8 mouse cellular contexts compared by ENCODE assay signal in the genomic region with DNA sequence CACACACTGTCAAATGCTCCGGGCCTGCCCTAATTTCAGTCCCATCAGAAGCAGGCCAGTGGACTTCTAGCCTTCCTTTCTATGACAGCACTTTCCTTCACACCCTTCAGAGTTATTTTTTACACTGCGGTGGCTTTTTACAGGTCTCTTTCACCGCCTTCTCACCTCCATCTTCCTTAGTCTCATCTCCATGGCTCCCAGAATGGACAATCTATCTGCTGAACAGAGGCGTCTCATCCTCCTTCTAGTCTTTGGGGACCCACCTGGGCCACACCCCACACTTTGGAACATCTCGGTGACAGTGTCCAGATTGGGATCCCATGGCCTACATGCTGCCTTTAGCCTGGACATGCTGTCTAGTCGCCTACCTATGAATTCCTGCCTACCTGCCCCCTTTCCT. TPM values are rescaled to one million over a fixed set of nuclear protein-coding genes. Genes with fewer than 3 reads are reported as not detected.
A peak's percentile ranks its signal among the peaks of the same experiment; 100 is the strongest.
DNase-seq lines count a peak whose midpoint lies in the region; ATAC-seq and TF ChIP-seq lines count a peak whose summit lies in the region.

No protein-coding gene starts in this region.

- H3K4me2 ChIP-seq in hindbrain, embryonic 11.5 days (replicated peaks; ENCODE audit: low read depth, low read length) = no peak overlapping the region
- H3K4me2 ChIP-seq in hindbrain, embryonic 13.5 days = peak overlapping the region; percentile 45
- H3K4me2 ChIP-seq in midbrain, embryonic 12.5 days (replicated peaks) = peak overlapping the region; percentile 34; the same call in 1 of the 2 replicates

- H3K27ac ChIP-seq in hindbrain, embryonic 10.5 days = no peak overlapping the region
- no peak overlapping the region for H3K27ac ChIP-seq in hindbrain, embryonic 11.5 days (ENCODE audit: low read depth, low read length)
- peak overlapping the region; percentile 80 for H3K27ac ChIP-seq in bone marrow, adult 2 months (ENCODE audit: control insufficient read depth, insufficient read depth, low read depth, low read length, poor library complexity)
- no peak overlapping the region for H3K27ac ChIP-seq in hindbrain, embryonic 13.5 days
- no peak overlapping the region for H3K27ac ChIP-seq in midbrain, embryonic 12.5 days (replicated peaks)

- H3K27me3 ChIP-seq in hindbrain, embryonic 10.5 days (ENCODE audit: insufficient read depth, poor library complexity, severe bottlenecking) = peaks cover 12% of the 10 kb centered on the region
- no peaks in the 10 kb centered on the region for H3K27me3 ChIP-seq in hindbrain, embryonic 11.5 days (ENCODE audit: control insufficient read depth, insufficient read depth, low read length)
- H3K27me3 ChIP-seq in hindbrain, embryonic 13.5 days = peaks cover 7% of the 10 kb centered on the region
- peaks cover 16% of the 10 kb centered on the region for H3K27me3 ChIP-seq in midbrain, embryonic 12.5 days

- peaks cover 21% of the 10 kb centered on the region for H3K4me1 ChIP-seq in hindbrain, embryonic 10.5 days (replicated peaks)
- no peaks in the 10 kb centered on the region for H3K4me1 ChIP-seq in hindbrain, embryonic 11.5 days (replicated peaks; ENCODE audit: control insufficient read depth, insufficient read depth, low read length)
- H3K4me1 ChIP-seq in bone marrow, adult 2 months (ENCODE audit: control insufficient read depth, insufficient read depth, low read length) = peaks cover 6% of the 10 kb centered on the region; the same call in 1 of the 2 replicates
- peaks cover 7% of the 10 kb centered on the region; the same call in 1 of the 2 replicates for H3K4me1 ChIP-seq in hindbrain, embryonic 13.5 days (replicated peaks)
- H3K4me1 ChIP-seq in midbrain, embryonic 12.5 days = peaks cover 4% of the 10 kb centered on the region; the same call in 1 of the 2 replicates

- no peak for ATAC-seq in hindbrain, embryonic 11.5 days (ENCODE audit: low FRiP score)
- ATAC-seq in hindbrain, embryonic 13.5 days (ENCODE audit: low FRiP score) = no peak
- no peak for ATAC-seq in midbrain, embryonic 12.5 days (ENCODE audit: low FRiP score, low read depth)
- no peak for ATAC-seq in inflammation-experienced regulatory T-cells, adult 6 months

- H3K36me3 ChIP-seq in hindbrain, embryonic 10.5 days = no peaks in the 10 kb centered on the region
- no peaks in the 10 kb centered on the region for H3K36me3 ChIP-seq in hindbrain, embryonic 11.5 days (ENCODE audit: control insufficient read depth, insufficient read depth, low read length)
- H3K36me3 ChIP-seq in hindbrain, embryonic 13.5 days = no peaks in the 10 kb centered on the region
- H3K36me3 ChIP-seq in midbrain, embryonic 12.5 days = no peaks in the 10 kb centered on the region

- DNase-seq in hindbrain, embryonic 10.5 days (ENCODE audit: low spot score) = no peak
- DNase-seq in hindbrain, embryonic 11.5 days (ENCODE audit: low spot score) = no peak
- no peak for DNase-seq in cerebellum, adult 9-11 months
- no peak for DNase-seq in adrenal gland, adult 18-20 months (ENCODE audit: low spot score in 2 of 2)

- TF ChIP-seq CTCF in bone marrow, adult 2 months (IDR thresholded peaks at IDR 0.05; ENCODE audit: control insufficient read depth, insufficient read depth, low read length) = no peak

- peak overlapping the region; percentile 39 for H3K4me3 ChIP-seq in hindbrain, embryonic 10.5 days
- H3K4me3 ChIP-seq in hindbrain, embryonic 11.5 days (ENCODE audit: low read depth, low read length) = no peak overlapping the region
- peak overlapping the region; percentile 54 for H3K4me3 ChIP-seq in bone marrow, adult 2 months (replicated peaks; ENCODE audit: control insufficient read depth, low read depth, low read length)
- peak overlapping the region; percentile 16 for H3K4me3 ChIP-seq in hindbrain, embryonic 13.5 days
- 0 out of 2 replicates have a peak overlapping the region, but pooled peaks have one; percentile 6 for H3K4me3 ChIP-seq in midbrain, embryonic 12.5 days

- WGBS in hindbrain, embryonic 10.5 days = 70% methylated on average over 6 of the region's 6 CpGs
- WGBS in hindbrain, embryonic 11.5 days = 76% methylated on average over 6 of the region's 6 CpGs
- WGBS in bone marrow, adult 2 months = 58% methylated on average over 6 of the region's 6 CpGs
- 73% methylated on average over 6 of the region's 6 CpGs for WGBS in hindbrain, embryonic 13.5 days
- 72% methylated on average over 6 of the region's 6 CpGs for WGBS in midbrain, embryonic 12.5 days

- H3K9ac ChIP-seq in hindbrain, embryonic 11.5 days (ENCODE audit: low read depth, low read length) = no peak overlapping the region
- H3K9ac ChIP-seq in hindbrain, embryonic 13.5 days = peak overlapping the region; percentile 31; the same call in 1 of the 2 replicates
- H3K9ac ChIP-seq in midbrain, embryonic 12.5 days (replicated peaks) = no peak overlapping the region

- no peaks in the 10 kb centered on the region for H3K9me3 ChIP-seq in hindbrain, embryonic 10.5 days
- no peaks in the 10 kb centered on the region for H3K9me3 ChIP-seq in hindbrain, embryonic 11.5 days (ENCODE audit: control insufficient read depth, low read length)
- no peaks in the 10 kb centered on the region for H3K9me3 ChIP-seq in hindbrain, embryonic 13.5 days
- no peaks in the 10 kb centered on the region for H3K9me3 ChIP-seq in midbrain, embryonic 12.5 days

- TF ChIP-seq POLR2A in bone marrow, adult 2 months (IDR thresholded peaks at IDR 0.05; ENCODE audit: borderline replicate concordance, control insufficient read depth, low read depth, low read length) = no peak

RNA-seq across cellular contexts. Expression of gene Traf1, which starts 0.6 kb away (rescaled TPM):
- polyA plus RNA-seq in hindbrain, embryonic 10.5 days (2016; fragmentation: Nextera tagmentation; extraction: Ambion mirVana) = 0.27 and 0.67 TPM in 2 replicates
- polyA plus RNA-seq in hindbrain, embryonic 11.5 days (2014; fragmentation: Nextera tagmentation; extraction: Ambion mirVana) = 0.28 and 0.40 TPM in 2 replicates
- polyA plus RNA-seq in bone marrow, adult 2 months (2011; ENCODE audit: insufficient read depth, insufficient read length, low replicate concordance, missing spikeins) = 6.7 and 9.8 TPM in 2 replicates
- 0.73 and 1.9 TPM in 2 replicates for polyA plus RNA-seq in hindbrain, embryonic 13.5 days (2015; fragmentation: Nextera tagmentation; extraction: Ambion mirVana)
- polyA plus RNA-seq in midbrain, embryonic 12.5 days (2016; fragmentation: Nextera tagmentation; extraction: Ambion mirVana) = 0.35 and 1.3 TPM in 2 replicates
- 100 to 1,000 TPM; 240 to 310 (median 304) TPM for polyA plus RNA-seq in inflammation-experienced regulatory T-cells, adult 6 months (2017; shearing (Covaris generic))
- 1 to 10 TPM; 2.6 to 2.8 TPM for total RNA-seq in adrenal gland, adult 18-20 months (2021)

RNA-seq across cellular contexts. Expression of gene Phf19, which starts 47.1 kb away (rescaled TPM):
- 1.9 and 2.1 TPM in 2 replicates for polyA plus RNA-seq in hindbrain, embryonic 10.5 days (2016; fragmentation: Nextera tagmentation; extraction: Ambion mirVana)
- 1.7 and 2.3 TPM in 2 replicates for polyA plus RNA-seq in hindbrain, embryonic 11.5 days (2014; fragmentation: Nextera tagmentation; extraction: Ambion mirVana)
- polyA plus RNA-seq in bone marrow, adult 2 months (2011; ENCODE audit: insufficient read depth, insufficient read length, low replicate concordance, missing spikeins) = 2.5 and 7.1 TPM in 2 replicates
- polyA plus RNA-seq in hindbrain, embryonic 13.5 days (2015; fragmentation: Nextera tagmentation; extraction: Ambion mirVana) = 1.1 and 1.3 TPM in 2 replicates
- polyA plus RNA-seq in midbrain, embryonic 12.5 days (2016; fragmentation: Nextera tagmentation; extraction: Ambion mirVana) = 2.7 and 4.1 TPM in 2 replicates
- 1 to 10 TPM; 1.1 to 3.9 (median 1.2) TPM for polyA plus RNA-seq in inflammation-experienced regulatory T-cells, adult 6 months (2017; shearing (Covaris generic))
- 1 to 10 TPM; 1.3 to 1.7 TPM for total RNA-seq in adrenal gland, adult 18-20 months (2021)

Comparison
In these comparisons a context has a peak if more than half of its experiments do, and no peak if none do; other contexts are left out.
1. RNA of gene Traf1, which starts 0.6 kb away (polyA plus RNA-seq): 240 to 310 TPM in inflammation-experienced regulatory T-cells, adult 6 months; 6.7 to 9.8 TPM in bone marrow, adult 2 months, 0.35 to 1.3 TPM in midbrain, embryonic 12.5 days, 0.73 to 1.9 TPM in hindbrain, embryonic 13.5 days, 0.27 to 0.67 TPM in hindbrain, embryonic 10.5 days and 0.28 to 0.40 TPM in hindbrain, embryonic 11.5 days; every median in the first group is over 10 times any median in the second.